Mouse (Mus musculus): ENCODE results near the gene Fthl17d. TPM values are rescaled to one million over a fixed set of nuclear protein-coding genes. Genes with fewer than 3 reads are reported as not detected.
"Not testable (repeated sequence)": the region's sequence is repeated elsewhere in the genome, so short reads cannot be mapped to it uniquely, and the experiment has no call there.

Fthl17d gene
- not detected for polyA plus RNA-seq (2012; fragmentation: generic; extraction: Trizol)

DNA sequence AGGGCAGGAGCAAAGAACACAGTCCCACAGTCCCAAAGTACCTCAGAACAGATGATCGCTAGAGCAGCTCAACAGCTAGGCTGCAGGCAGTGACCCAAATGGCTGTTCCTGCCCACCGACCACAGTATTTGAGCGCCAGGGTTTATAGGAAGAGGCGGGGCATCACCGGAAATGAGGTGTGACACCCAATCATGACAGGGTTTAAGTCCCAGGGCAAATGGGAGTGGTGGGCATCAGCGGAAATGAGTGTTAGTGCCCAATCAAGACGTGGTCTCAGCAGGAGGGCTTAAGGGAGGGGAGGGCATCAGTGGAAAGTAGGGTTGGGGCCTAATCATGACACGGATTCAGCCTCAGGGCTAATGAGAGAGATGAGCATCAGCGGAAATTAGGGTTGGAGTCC lies at the start of gene Fthl17d:
Fthl17d (minus strand) TSS at position 101 of the 400 bp plus-strand sequence.
- H3K4me2 ChIP-seq (ENCODE audit: low read depth); H3K27me3 ChIP-seq (ENCODE audit: control insufficient read depth, insufficient read depth, insufficient read length): not testable (repeated sequence)

DNA sequence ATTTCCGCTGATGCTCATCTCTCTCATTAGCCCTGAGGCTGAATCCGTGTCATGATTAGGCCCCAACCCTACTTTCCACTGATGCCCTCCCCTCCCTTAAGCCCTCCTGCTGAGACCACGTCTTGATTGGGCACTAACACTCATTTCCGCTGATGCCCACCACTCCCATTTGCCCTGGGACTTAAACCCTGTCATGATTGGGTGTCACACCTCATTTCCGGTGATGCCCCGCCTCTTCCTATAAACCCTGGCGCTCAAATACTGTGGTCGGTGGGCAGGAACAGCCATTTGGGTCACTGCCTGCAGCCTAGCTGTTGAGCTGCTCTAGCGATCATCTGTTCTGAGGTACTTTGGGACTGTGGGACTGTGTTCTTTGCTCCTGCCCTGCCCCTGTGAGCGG lies 46.6 kb upstream of the Fthl17d start, which contains the start of gene Fthl17e:
Fthl17e (plus strand) TSS at position 301 of the 400 bp plus-strand sequence.
- H3K4me2 ChIP-seq (ENCODE audit: low read depth); H3K36me3 ChIP-seq (ENCODE audit: control insufficient read depth, insufficient read depth); H3K79me2 ChIP-seq (ENCODE audit: control insufficient read depth, insufficient read depth); H3K4me3 ChIP-seq; H3ac ChIP-seq (ENCODE audit: control insufficient read depth, insufficient read length); H3K27me3 ChIP-seq (ENCODE audit: control insufficient read depth, insufficient read depth, insufficient read length): not testable (repeated sequence)

More for the DNA sequence above, at the start of gene Fthl17d:
- H3ac ChIP-seq (ENCODE audit: control insufficient read depth, insufficient read length); H3K4me3 ChIP-seq; H3K79me2 ChIP-seq (ENCODE audit: control insufficient read depth, insufficient read depth); H3K36me3 ChIP-seq (ENCODE audit: control insufficient read depth, insufficient read depth): not testable (repeated sequence)

- Histone ChIP-seq H3ac (ENCODE audit: control insufficient read depth, insufficient read length) (no peak overlapping the region), H3K27me3 (ENCODE audit: control insufficient read depth, insufficient read depth, insufficient read length) (no peaks in the 10 kb centered on the region), H3K4me2 (ENCODE audit: low read depth) (no peak overlapping the region), H3K4me3 (no peak overlapping the region), H3K36me3 (ENCODE audit: control insufficient read depth, insufficient read depth) (no peaks in the 10 kb centered on the region), H3K79me2 (ENCODE audit: control insufficient read depth, insufficient read depth) (no peaks in the 10 kb centered on the region)
- no peak for TF ChIP-seq MYOD1 (IDR thresholded peaks at IDR 0.05; ENCODE audit: control insufficient read depth in 1 of 3, insufficient read length in 2 of 3, low read depth in 2 of 3)
- no peak for TF ChIP-seq SRF (IDR thresholded peaks at IDR 0.05; ENCODE audit: control insufficient read depth, insufficient read length, low read depth)
- no peak for TF ChIP-seq POLR2AphosphoS2 (IDR thresholded peaks at IDR 0.05; ENCODE audit: insufficient read length, low read depth)
- no peak for TF ChIP-seq CEBPB (IDR thresholded peaks at IDR 0.05; ENCODE audit: insufficient read depth, poor library complexity, severe bottlenecking)
- TF ChIP-seq USF1 (IDR thresholded peaks at IDR 0.05; ENCODE audit: low read depth) = no peak
- TF ChIP-seq TCF12 (IDR thresholded peaks at IDR 0.05; ENCODE audit: insufficient read depth, poor library complexity, severe bottlenecking) = no peak
- no peak for TF ChIP-seq TCF3 (IDR thresholded peaks at IDR 0.05; ENCODE audit: insufficient read length, low read depth)
- no peak for TF ChIP-seq MYOG (IDR thresholded peaks at IDR 0.05; ENCODE audit: control insufficient read depth in 1 of 3, insufficient read depth in 1 of 3, insufficient read length in 2 of 3, low read depth in 2 of 3)
- TF ChIP-seq POLR2A (IDR thresholded peaks at IDR 0.05; ENCODE audit: insufficient read length, low read depth) = no peak
- TF ChIP-seq E2F4 (IDR thresholded peaks at IDR 0.05; ENCODE audit: insufficient read depth) = no peak
- TF ChIP-seq REST (IDR thresholded peaks at IDR 0.05; ENCODE audit: insufficient read depth, insufficient read length) = no peak
- TF ChIP-seq MAX (IDR thresholded peaks at IDR 0.05; ENCODE audit: low read depth) = no peak
Measured at GRCm38 (mm10) chrX:9019481-9019880, 32.9 kb upstream of the Fthl17d start.

DNA sequence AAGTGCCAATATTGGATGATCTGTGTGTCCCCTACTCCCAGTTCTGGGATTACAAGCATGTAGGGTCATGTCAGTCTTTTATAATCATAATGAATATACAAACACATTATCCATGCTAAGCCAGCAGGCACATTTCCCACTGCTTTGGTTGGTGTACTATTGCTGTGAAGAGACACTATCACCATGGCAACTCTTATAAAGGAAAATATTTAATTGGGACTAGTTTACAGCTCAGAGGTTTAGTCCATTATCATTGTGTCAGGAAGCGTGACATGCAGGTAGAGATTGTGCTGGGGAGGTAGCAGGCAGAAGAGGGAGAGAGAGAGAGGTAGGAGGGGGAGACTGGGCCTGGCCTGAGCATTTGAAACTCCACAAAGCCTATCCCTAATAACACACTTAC lies 29.5 kb upstream of the Fthl17d start:
- TF ChIP-seq E2F4 (IDR thresholded peaks at IDR 0.05; ENCODE audit: insufficient read depth) (no peak), SRF (IDR thresholded peaks at IDR 0.05; ENCODE audit: control insufficient read depth, insufficient read length, low read depth) (no peak), MYOG (IDR thresholded peaks at IDR 0.05; ENCODE audit: control insufficient read depth in 1 of 3, insufficient read depth in 1 of 3, insufficient read length in 2 of 3, low read depth in 2 of 3) (no peak), MYOD1 (IDR thresholded peaks at IDR 0.05; ENCODE audit: control insufficient read depth in 1 of 3, insufficient read length in 2 of 3, low read depth in 2 of 3) (no peak), CEBPB (IDR thresholded peaks at IDR 0.05; ENCODE audit: insufficient read depth, poor library complexity, severe bottlenecking) (no peak), TCF12 (IDR thresholded peaks at IDR 0.05; ENCODE audit: insufficient read depth, poor library complexity, severe bottlenecking) (no peak)
- Histone ChIP-seq H3K4me2 (ENCODE audit: low read depth) (no peak overlapping the region), H3K27me3 (ENCODE audit: control insufficient read depth, insufficient read depth, insufficient read length) (no peaks in the 10 kb centered on the region), H3K79me2 (ENCODE audit: control insufficient read depth, insufficient read depth) (no peaks in the 10 kb centered on the region), H3K36me3 (ENCODE audit: control insufficient read depth, insufficient read depth) (no peaks in the 10 kb centered on the region), H3ac (ENCODE audit: control insufficient read depth, insufficient read length) (no peak overlapping the region), H3K4me3 (no peak overlapping the region)

DNA sequence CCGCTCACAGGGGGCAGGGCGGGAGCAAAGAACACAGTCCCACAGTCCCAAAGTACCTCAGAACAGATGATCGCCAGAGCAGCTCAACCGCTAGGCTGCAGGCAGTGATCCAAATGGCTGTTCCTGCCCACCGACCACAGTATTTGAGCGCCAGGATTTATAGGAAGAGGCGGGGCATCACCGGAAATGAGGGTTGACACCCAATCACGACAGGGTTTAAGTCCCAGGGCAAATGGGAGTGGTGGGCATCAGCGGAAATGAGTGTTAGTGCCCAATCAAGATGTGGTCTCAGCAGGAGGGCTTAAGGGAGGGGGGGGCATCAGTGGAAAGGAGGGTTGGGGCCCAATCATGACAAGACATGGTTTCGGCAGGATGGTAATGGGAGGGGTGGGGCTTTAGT lies 10.1 kb downstream of the Fthl17d start, which contains the start of gene Fthl17c:
Fthl17c (minus strand) TSS at position 101 of the 400 bp plus-strand sequence.
- H3K36me3 ChIP-seq (ENCODE audit: control insufficient read depth, insufficient read depth); H3ac ChIP-seq (ENCODE audit: control insufficient read depth, insufficient read length); H3K27me3 ChIP-seq (ENCODE audit: control insufficient read depth, insufficient read depth, insufficient read length); H3K79me2 ChIP-seq (ENCODE audit: control insufficient read depth, insufficient read depth); H3K4me3 ChIP-seq; H3K4me2 ChIP-seq (ENCODE audit: low read depth): not testable (repeated sequence)

DNA sequence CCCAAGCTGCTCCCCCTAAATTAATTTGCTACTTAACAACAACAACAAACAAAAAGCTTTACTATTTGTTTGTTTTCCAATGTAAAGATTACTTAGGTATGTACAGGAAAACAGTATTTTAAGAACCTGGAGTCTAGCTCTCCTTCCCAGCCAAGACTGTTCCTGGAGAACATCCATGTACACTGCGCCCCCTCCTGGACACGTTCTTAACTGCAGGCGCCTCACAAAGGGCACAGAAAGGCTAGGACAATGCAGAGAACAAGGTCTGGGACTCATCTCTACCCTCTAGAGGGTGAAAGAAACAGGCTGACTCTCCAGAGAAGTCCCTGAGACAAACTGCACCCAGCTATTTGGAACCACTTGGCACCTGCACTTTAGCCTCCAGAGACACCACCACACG lies 21.9 kb downstream of the Fthl17d start:
- H3K4me3 ChIP-seq; H3ac ChIP-seq (ENCODE audit: control insufficient read depth, insufficient read length); H3K79me2 ChIP-seq (ENCODE audit: control insufficient read depth, insufficient read depth); H3K27me3 ChIP-seq (ENCODE audit: control insufficient read depth, insufficient read depth, insufficient read length); H3K4me2 ChIP-seq (ENCODE audit: low read depth); H3K36me3 ChIP-seq (ENCODE audit: control insufficient read depth, insufficient read depth): not testable (repeated sequence)

- H3K4me3 ChIP-seq; H3K36me3 ChIP-seq (ENCODE audit: control insufficient read depth, insufficient read depth); H3K4me2 ChIP-seq (ENCODE audit: low read depth); H3ac ChIP-seq (ENCODE audit: control insufficient read depth, insufficient read length); H3K27me3 ChIP-seq (ENCODE audit: control insufficient read depth, insufficient read depth, insufficient read length); H3K79me2 ChIP-seq (ENCODE audit: control insufficient read depth, insufficient read depth): not testable (repeated sequence)
Measured at GRCm38 (mm10) chrX:8962875-8963274, 23.7 kb downstream of the Fthl17d start, which contains the start of gene Fthl17b. Gene Fthl17b (minus strand): TSS chrX:8962975.

DNA sequence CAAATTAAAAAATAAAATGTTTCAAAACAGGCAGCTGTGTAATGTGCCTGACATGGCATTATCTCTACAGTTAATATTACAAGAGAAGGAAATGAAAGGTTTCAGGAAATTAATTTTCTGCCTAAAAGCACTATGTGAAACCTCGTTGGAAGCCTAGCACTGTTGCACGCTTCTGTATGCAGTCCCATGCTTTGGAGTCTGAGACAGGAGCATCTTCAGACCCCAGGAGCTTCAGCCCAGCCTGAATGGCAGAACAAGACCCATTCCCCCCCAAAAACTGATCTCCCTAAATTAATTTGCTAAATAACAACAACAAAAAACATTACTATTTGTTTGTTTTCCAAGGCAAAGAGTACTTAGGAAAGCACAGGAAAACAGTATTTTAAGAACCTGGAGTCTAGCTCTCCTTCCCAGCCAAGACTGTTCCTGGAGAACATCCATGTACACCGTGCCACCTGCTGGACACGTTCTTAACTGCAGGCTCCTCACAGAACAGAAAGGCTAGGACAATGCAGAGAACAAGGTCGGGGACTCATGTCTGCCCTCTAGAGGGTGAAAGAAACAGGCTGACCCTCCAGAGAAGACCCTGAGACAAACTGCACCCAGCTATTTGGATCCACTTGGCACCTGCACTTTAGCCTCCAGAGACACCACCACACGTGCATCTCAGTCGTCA lies 38.3 kb downstream of the Fthl17d start:
- H3ac ChIP-seq (ENCODE audit: control insufficient read depth, insufficient read length); H3K4me3 ChIP-seq; H3K36me3 ChIP-seq (ENCODE audit: control insufficient read depth, insufficient read depth); H3K79me2 ChIP-seq (ENCODE audit: control insufficient read depth, insufficient read depth); H3K27me3 ChIP-seq (ENCODE audit: control insufficient read depth, insufficient read depth, insufficient read length); H3K4me2 ChIP-seq (ENCODE audit: low read depth): not testable (repeated sequence)
